Mouse (Mus musculus) cerebellum, adult 9-11 months (tissue): ENCODE data around the gene Atp2b2.
A peak's percentile ranks its signal among the peaks of the same experiment; 100 is the strongest.

Source experiments
- DNase-seq: peaks from one replicate; pipeline ENCODE4 v3.0.0; 2022

The Atp2b2 gene

GRCm38 (mm10) chr6:113939442-113939841 is 103.0 kb downstream of the Atp2b2 start:
- peak; percentile 33 for DNase-seq

GRCm38 (mm10) chr6:113936811-113937508 is 105.5 kb downstream of the Atp2b2 start:
- no peak for DNase-seq

GRCm38 (mm10) chr6:113936111-113936510 is 106.3 kb downstream of the Atp2b2 start:
- DNase-seq: peak; percentile 25

- peak; percentile 57 for DNase-seq
Measured at GRCm38 (mm10) chr6:113934692-113935091, 107.7 kb downstream of the Atp2b2 start.

- peak; percentile 92 for DNase-seq
Measured at GRCm38 (mm10) chr6:113933261-113934151, 108.9 kb downstream of the Atp2b2 start.

GRCm38 (mm10) chr6:113929191-113929875 is 113.1 kb downstream of the Atp2b2 start:
- DNase-seq: peak; percentile 49

- DNase-seq: no peak
Measured at GRCm38 (mm10) chr6:113923249-113923648, 119.2 kb downstream of the Atp2b2 start.

- no peak for DNase-seq
Measured at GRCm38 (mm10) chr6:113920466-113920865, 121.9 kb downstream of the Atp2b2 start.

- no peak for DNase-seq
Measured at GRCm38 (mm10) chr6:113912753-113913152, 129.7 kb downstream of the Atp2b2 start.

- DNase-seq: peak; percentile 22
Measured at GRCm38 (mm10) chr6:113911094-113911493, 131.3 kb downstream of the Atp2b2 start.

- peak; percentile 62 for DNase-seq
Measured at GRCm38 (mm10) chr6:113910411-113911055, 131.9 kb downstream of the Atp2b2 start.

GRCm38 (mm10) chr6:113909836-113910235 is 132.6 kb downstream of the Atp2b2 start:
- DNase-seq: peak; percentile 41

- DNase-seq: peak; percentile 77
Measured at GRCm38 (mm10) chr6:113908066-113908465, 134.3 kb downstream of the Atp2b2 start.

- DNase-seq: peak; percentile 10
Measured at GRCm38 (mm10) chr6:113904406-113904805, 138.0 kb downstream of the Atp2b2 start.

GRCm38 (mm10) chr6:113896023-113896422 is 146.4 kb downstream of the Atp2b2 start:
- DNase-seq: peak; percentile 5

- DNase-seq: peak; percentile 31
Measured at GRCm38 (mm10) chr6:113894008-113894407, 148.4 kb downstream of the Atp2b2 start.

- peak; percentile 70 for DNase-seq
Measured at GRCm38 (mm10) chr6:113892091-113892674, 150.2 kb downstream of the Atp2b2 start.

GRCm38 (mm10) chr6:113891225-113891967 is 151.0 kb downstream of the Atp2b2 start:
- DNase-seq: peak; percentile 80

- DNase-seq: peak; percentile 73
Measured at GRCm38 (mm10) chr6:113890858-113891213, 151.6 kb downstream of the Atp2b2 start.

- DNase-seq: peak; percentile 72
Measured at GRCm38 (mm10) chr6:113890023-113890857, 152.2 kb downstream of the Atp2b2 start.

- peak; percentile 61 for DNase-seq
Measured at GRCm38 (mm10) chr6:113889180-113889579, 153.2 kb downstream of the Atp2b2 start.
